Mouse (Mus musculus): ENCODE measurements around the gene Antxr1. TPM values are rescaled to one million over a fixed set of nuclear protein-coding genes. Genes with fewer than 3 reads are reported as not detected.

The Antxr1 gene
- polyA plus RNA-seq, 1 experiment, result not detected

GRCm38 (mm10) chr6:87152461-87153230, 183.0 kb downstream of the Antxr1 start:
- TF ChIP-seq GATA1 (IDR thresholded peaks at IDR 0.05; ENCODE audit: low read length), result no peak

GRCm38 (mm10) chr6:87151427-87151826, 184.2 kb downstream of the Antxr1 start:
- no peak for TF ChIP-seq GATA1 (IDR thresholded peaks at IDR 0.05; ENCODE audit: low read length)

GRCm38 (mm10) chr6:87150471-87150870, 185.2 kb downstream of the Antxr1 start:
- no peak for TF ChIP-seq GATA1 (IDR thresholded peaks at IDR 0.05; ENCODE audit: low read length)

- TF ChIP-seq GATA1 (IDR thresholded peaks at IDR 0.05; ENCODE audit: low read length), result no peak
These were observed 187.7 kb downstream of the Antxr1 start for GRCm38 (mm10) chr6:87147921-87148320.

- no peak for TF ChIP-seq GATA1 (IDR thresholded peaks at IDR 0.05; ENCODE audit: low read length)
These were observed 192.0 kb downstream of the Antxr1 start for GRCm38 (mm10) chr6:87143594-87143993.

GRCm38 (mm10) chr6:87142239-87142638, 193.4 kb downstream of the Antxr1 start:
- no peak for TF ChIP-seq GATA1 (IDR thresholded peaks at IDR 0.05; ENCODE audit: low read length)

- no peak for TF ChIP-seq GATA1 (IDR thresholded peaks at IDR 0.05; ENCODE audit: low read length)
These were observed 195.6 kb downstream of the Antxr1 start for GRCm38 (mm10) chr6:87139796-87140553.

GRCm38 (mm10) chr6:87138479-87138878, 197.1 kb downstream of the Antxr1 start:
- TF ChIP-seq GATA1 (IDR thresholded peaks at IDR 0.05; ENCODE audit: low read length), result no peak

- TF ChIP-seq GATA1 (IDR thresholded peaks at IDR 0.05; ENCODE audit: low read length), result no peak
These were observed 201.6 kb downstream of the Antxr1 start for GRCm38 (mm10) chr6:87133966-87134546.

- no peak for TF ChIP-seq GATA1 (IDR thresholded peaks at IDR 0.05; ENCODE audit: low read length)
These were observed 202.1 kb downstream of the Antxr1 start for GRCm38 (mm10) chr6:87133520-87133919.

- TF ChIP-seq GATA1 (IDR thresholded peaks at IDR 0.05; ENCODE audit: low read length), result no peak
These were observed 204.5 kb downstream of the Antxr1 start for GRCm38 (mm10) chr6:87131078-87131477.

- no peak for TF ChIP-seq GATA1 (IDR thresholded peaks at IDR 0.05; ENCODE audit: low read length)
These were observed 205.0 kb downstream of the Antxr1 start for GRCm38 (mm10) chr6:87130628-87131027.

GRCm38 (mm10) chr6:87129861-87130260, 205.8 kb downstream of the Antxr1 start:
- no peak for TF ChIP-seq GATA1 (IDR thresholded peaks at IDR 0.05; ENCODE audit: low read length)

- no peak for TF ChIP-seq GATA1 (IDR thresholded peaks at IDR 0.05; ENCODE audit: low read length)
These were observed 208.4 kb downstream of the Antxr1 start for GRCm38 (mm10) chr6:87127049-87127753.

GRCm38 (mm10) chr6:87123973-87124372, 211.6 kb downstream of the Antxr1 start:
- TF ChIP-seq GATA1 (IDR thresholded peaks at IDR 0.05; ENCODE audit: low read length), result no peak

- TF ChIP-seq GATA1 (IDR thresholded peaks at IDR 0.05; ENCODE audit: low read length), result no peak
These were observed 212.2 kb downstream of the Antxr1 start for GRCm38 (mm10) chr6:87123406-87123805.
